Mouse (Mus musculus) G1E (cell line): Measurements from ENCODE around the gene Itgal.

Source experiments
- CTCF ChIP-seq: IDR thresholded peaks from 2 replicates; pipeline ENCODE4 v1.5.1; 2012; ENCODE audit warnings: low read depth, low read length, inconsistent platforms, mixed read lengths
- GATA1 ChIP-seq: IDR thresholded peaks from 2 replicates; pipeline ENCODE4 v1.6.1; 2012; ENCODE audit warnings: borderline replicate concordance, low read length, inconsistent platforms, mixed read lengths
- GATA2 ChIP-seq: IDR thresholded peaks from 2 replicates; pipeline ENCODE4 v1.6.1; 2012; ENCODE audit warnings: low read depth, low read length, inconsistent platforms, borderline replicate concordance
- POLR2AphosphoS5 ChIP-seq: IDR thresholded peaks from 2 replicates; pipeline ENCODE4 v1.6.1; 2012; ENCODE audit warnings: low read depth, low read length, inconsistent platforms; ENCODE audit not compliant: insufficient replicate concordance
- TAL1 ChIP-seq: conservative IDR thresholded peaks from 2 replicates; pipeline ENCODE4 v1.6.1; 2012; ENCODE audit warnings: low read depth, low read length, inconsistent platforms, mixed read lengths

GRCm38 (mm10) chr7:127366249-127366648 is 70.2 kb downstream of the Itgal start:
- TF ChIP-seq CTCF (no peak), GATA1 (no peak), POLR2AphosphoS5 (no peak), GATA2 (no peak), TAL1 (no peak)
